Mouse (Mus musculus): Measurements from ENCODE around the gene Mapt.
A peak's percentile ranks its signal among the peaks of the same experiment; 100 is the strongest.

Gene Mapt

DNA sequence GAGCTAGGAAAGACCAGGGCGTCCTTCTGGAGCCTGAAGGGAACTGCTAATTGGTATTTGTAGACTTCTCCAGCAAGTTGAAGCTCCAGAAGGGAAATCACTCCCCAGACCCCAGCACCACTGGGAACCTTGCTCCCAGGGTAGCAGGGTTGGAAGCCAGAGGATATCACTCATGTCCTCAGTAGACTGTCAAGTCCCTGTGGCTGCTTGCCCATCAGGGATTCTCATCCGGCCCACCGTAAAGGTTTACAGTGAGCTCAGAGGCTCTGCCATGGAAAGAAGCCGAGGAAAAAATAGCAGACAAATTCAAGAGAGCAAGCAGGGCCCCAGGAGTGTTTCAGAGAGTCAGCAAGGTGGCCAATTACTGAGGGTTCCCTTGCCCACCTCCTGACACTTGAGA, 47.9 kb downstream of the Mapt start:
- no peak for DNase-seq

- DNase-seq = no peak
Measured at GRCm38 (mm10) chr11:104279538-104279937, 48.3 kb downstream of the Mapt start.

DNA sequence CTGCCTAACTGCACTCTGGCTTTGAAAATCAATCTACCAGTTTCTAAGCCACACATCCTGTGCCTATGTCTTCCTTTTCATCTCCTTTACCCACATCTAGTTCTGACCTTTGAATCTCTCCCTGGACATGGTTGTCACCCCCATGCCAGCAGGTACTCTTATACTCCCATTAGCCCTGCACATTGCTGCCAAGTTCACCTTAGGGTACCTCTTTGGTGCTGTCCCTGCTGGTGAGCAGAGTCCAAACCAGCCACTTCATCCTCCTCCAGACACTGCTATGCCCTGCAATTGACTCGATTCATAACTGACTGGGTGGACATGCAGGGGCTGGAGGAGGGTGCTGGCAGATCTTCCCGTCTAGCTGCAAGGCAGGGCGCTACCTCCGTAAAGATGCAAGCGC, 50.3 kb downstream of the Mapt start:
- no peak for DNase-seq

DNA sequence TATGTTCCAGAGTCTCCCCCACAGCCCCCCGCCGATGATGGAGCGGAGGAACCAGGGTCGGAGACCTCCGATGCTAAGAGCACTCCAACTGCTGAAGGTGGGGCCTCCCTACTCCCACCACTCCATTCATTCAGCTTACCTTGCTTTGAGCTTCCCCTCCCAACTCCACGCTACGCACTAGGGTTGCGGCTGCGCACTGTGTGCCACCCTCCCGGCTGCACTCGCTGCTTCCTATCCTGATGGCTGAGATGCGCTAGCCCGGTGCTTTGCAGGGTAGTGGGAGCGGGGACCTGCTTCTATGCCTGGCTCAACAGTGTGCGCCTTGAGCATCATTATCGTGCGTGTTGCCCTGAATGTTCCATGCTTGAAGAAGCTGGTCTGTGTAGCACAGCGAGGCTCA, 55.9 kb downstream of the Mapt start:
- DNase-seq = no peak

DNA sequence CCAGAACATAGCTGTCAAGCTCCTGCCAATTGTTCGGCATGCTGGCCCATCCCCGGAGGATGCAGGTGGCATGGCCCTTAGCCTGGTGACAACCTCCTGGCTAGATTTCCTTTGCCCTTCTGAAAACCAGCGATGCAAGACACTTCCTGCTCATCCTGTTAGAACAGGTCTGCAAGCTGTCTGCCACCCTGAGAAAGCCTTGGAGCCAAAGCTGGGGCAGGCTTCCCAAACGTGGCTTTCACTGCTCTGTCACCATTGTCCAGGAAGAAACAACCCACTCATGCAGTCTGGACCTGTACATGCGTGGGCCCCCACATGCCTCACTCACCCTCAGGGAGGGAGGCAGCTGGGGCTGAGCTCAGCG, 57.6 kb downstream of the Mapt start:
- DNase-seq = peak; percentile 29

DNA sequence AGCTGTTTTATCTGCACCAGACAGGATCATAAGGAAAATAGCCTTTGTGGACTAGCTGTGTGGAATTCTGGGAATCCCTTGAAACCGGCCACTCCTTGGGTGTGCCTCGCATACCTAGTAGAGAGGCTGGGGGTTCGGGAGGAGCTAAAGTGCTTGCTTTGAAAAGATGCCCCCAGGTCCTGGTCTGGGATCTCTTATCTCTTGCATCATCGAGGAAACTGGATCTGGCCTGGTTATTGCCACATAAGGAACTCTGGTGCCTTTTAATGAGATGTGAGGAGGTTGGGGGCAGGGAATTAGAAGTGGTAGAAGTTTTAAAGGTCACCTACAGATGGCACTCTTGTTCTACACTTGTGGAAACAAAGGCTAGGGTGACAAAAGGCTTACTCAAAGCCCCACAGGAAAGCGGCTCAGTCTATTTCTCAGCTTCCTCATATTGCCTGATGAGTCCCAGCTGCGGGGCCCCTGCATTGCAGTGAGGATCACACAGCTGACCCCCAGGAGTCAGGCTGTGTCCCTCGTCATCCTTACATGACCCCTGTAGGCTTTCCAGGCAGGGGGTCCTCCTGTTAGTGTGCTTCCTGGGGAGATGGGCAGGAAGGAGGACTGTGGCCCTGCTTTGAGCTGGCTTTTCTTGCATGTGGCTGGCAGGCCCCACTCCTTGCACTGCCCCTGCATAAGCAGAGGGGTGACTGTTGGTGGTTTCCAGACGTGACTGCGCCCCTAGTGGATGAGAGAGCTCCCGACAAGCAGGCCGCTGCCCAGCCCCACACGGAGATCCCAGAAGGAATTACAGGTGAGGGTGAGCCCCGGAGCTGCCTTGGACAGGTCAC, 58.2 kb downstream of the Mapt start:
- DNase-seq = peak; percentile 74

DNA sequence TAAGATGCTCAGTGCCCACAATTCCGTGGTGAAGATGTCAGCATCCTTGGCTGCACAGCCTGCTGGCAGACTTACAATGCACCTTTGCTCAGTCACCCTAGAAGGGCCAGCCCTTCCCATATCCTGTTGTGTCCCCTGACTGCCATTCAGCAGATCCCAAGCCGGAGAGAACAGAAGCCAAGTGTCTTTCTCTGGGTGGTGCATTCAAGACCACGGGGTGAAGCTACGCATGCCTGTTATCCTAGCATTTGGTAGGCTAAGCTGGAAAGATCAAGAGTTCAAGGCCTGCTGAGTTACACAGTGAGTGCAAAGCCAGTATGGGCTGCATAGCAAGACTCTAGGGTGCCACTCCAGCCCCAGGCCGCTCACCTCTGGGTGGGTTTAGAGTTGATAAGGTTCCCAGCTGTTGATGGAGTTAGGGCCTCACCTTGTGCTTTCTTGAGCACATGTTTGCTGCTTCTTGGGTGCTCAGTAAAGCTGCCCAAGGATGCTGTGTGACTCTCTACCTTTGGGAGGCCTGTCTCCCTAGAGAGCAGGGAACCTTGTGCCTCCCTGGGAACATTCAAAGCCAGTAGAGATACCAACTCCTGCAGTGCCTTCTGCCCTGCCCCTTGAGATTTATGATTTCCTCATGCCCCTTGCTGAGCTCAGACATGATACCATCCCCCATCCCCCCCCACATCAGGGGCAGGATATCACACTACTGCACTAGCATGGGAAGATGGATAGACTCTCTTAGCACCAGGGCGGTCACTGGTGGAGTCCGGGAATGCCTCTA, 61.4 kb downstream of the Mapt start:
- DNase-seq = no peak

- no peak for DNase-seq
Measured at GRCm38 (mm10) chr11:104293241-104293640, 62.1 kb downstream of the Mapt start.

DNA sequence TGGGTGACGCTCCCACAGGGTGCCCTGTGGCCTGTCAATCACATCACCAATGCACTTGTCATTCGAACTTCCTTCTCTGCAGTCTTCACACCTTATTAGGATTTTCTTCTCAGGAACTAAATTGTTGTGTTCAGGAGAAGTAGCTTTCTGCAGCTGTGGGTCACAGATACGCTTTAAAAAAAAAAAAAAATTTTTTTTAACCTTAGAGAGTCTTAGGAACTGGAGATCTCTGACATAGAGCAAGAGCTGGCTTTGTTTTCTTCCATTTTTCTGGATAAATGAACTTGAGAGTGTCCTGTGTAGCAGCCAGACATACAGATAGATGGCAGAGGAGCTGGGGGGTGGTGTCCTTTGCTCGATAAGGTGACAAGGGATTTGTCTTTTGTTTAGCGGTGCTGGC, 64.0 kb downstream of the Mapt start:
- DNase-seq = no peak

- DNase-seq = no peak
Measured at GRCm38 (mm10) chr11:104295656-104296055, 64.5 kb downstream of the Mapt start.

DNA sequence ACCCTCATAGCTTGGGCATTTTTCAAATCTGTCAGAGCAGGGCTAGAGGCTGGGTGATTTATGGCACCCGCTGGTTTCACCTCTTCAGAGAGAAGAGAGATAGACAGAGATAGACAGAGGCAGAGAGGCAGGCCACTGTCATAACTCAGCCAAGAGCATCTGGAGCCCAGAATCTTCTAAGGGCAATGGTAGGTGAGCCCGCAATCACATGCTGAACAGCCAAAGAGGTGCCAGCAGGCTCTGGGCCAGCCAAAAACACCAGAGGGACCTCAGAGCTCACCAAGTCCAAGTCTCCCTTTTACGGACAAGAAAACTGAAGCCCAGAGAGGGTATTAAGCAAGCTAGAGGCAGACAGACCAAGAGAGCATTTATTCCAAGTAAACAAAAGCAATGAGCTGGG, 66.5 kb downstream of the Mapt start:
- DNase-seq = no peak

GRCm38 (mm10) chr11:104302628-104303027, 71.4 kb downstream of the Mapt start:
- no peak for DNase-seq

DNA sequence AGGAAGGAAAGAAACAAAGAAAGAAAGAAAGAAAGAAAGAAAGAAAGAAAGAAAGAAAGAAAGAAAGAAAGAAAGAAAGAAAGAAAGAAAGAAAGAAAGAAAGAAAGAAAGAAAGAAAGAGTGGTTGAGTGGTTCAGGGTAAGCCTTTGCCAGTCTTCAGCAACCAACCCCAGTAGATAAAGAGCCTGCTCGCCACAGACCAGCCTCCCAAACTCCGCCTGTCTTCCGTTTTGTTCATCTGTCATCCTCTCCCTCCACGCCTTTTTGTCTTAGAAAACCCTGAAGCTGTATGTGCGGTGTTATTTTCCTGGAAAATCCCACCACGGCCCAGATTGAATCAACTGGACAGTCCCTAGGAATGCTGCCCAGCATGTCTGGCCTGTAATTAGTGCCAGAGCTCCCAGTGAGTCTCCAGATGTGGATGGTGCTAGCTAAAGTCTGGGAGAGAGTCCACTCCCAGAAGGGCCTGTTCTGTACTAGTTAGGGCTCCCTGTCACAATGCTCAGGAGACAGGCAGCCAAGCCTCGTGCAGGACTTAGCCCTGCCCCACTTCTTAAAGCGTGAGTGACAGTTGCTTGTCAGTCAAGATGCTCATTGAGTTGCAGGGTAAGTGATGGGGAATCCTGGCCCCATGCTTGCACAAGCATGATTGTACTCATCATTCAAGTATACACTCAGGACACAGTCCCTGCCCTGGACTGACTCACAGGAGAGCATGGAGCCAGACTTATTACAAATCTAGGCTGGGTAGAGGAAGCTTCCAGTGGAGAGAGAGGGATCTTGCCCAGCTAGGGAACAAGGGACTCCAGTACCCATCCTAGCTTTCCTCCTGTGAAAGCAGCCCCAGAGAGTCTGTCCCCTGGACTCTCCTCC, 72.1 kb downstream of the Mapt start:
- no peak for DNase-seq

GRCm38 (mm10) chr11:104305711-104306110, 74.5 kb downstream of the Mapt start:
- DNase-seq = no peak

- no peak for DNase-seq
Measured at GRCm38 (mm10) chr11:104306483-104306882, 75.3 kb downstream of the Mapt start.

DNA sequence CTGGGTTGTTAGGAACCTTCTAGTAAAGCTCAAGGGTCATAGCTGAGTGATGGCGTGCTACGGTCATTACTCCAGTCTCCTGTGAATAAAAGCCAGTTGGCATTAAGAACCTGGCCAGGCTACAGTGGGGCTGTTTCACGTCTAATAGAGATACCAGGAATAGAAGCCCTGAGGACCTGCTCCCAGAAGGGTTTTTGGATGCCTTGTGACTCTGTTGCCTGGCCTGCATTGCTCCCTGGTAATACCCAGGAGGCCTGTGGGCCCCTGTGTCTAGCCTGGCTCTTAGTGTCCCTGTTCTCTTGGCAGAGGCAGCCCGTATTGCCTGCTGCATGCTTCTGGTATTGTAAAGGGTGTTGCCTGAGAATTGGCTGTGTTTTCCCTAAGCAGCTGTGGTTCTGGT, 75.9 kb downstream of the Mapt start:
- no peak for DNase-seq

GRCm38 (mm10) chr11:104309377-104310225, 78.4 kb downstream of the Mapt start:
- no peak for DNase-seq

GRCm38 (mm10) chr11:104310226-104310887, 79.2 kb downstream of the Mapt start:
- no peak for DNase-seq

GRCm38 (mm10) chr11:104311643-104312042, 80.5 kb downstream of the Mapt start:
- DNase-seq = no peak

- peak; percentile 75 for DNase-seq
Measured at GRCm38 (mm10) chr11:104315703-104316102, 84.5 kb downstream of the Mapt start.

DNA sequence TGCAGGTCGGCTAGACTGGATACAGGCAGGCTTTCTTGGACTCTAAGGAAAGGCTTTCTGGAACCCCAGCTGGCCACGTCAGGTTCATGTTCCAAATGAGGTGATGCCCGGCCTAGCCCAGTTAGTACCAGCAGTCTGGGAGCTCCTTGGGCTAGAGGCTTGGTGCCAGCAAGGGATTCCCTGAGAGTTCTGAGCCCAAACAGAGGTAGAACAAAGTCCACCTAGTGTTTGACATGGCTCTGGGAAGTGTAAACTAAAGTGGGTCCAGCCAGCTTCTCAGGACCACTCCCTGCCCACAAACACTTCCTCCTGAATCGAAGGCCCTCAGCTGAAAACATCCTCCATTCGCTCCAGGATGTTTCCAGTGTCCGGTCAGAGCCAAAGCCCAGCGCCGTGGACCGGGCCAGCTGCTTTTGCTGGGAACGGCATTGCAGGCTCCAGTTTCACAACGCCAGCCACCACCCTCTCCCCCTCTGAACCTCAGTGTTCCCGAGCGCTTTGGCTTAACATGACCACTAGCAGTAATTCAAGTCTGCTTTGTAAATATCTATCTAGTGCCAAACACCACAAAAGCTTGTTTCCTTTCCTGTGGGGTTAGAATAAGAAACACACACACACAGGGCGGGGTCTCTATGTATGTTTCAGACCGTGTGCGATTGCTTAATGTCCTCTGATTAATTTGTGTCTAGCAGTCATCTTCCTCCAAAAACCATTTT, 85.7 kb downstream of the Mapt start:
- DNase-seq = peak; percentile 5
